Mouse (Mus musculus): ENCODE results near the gene Rps15. TPM values are rescaled to one million over a fixed set of nuclear protein-coding genes. Genes with fewer than 3 reads are reported as not detected.

Gene Rps15
- polyA plus RNA-seq, 2 experiments = 805 to 2,097 TPM

DNA sequence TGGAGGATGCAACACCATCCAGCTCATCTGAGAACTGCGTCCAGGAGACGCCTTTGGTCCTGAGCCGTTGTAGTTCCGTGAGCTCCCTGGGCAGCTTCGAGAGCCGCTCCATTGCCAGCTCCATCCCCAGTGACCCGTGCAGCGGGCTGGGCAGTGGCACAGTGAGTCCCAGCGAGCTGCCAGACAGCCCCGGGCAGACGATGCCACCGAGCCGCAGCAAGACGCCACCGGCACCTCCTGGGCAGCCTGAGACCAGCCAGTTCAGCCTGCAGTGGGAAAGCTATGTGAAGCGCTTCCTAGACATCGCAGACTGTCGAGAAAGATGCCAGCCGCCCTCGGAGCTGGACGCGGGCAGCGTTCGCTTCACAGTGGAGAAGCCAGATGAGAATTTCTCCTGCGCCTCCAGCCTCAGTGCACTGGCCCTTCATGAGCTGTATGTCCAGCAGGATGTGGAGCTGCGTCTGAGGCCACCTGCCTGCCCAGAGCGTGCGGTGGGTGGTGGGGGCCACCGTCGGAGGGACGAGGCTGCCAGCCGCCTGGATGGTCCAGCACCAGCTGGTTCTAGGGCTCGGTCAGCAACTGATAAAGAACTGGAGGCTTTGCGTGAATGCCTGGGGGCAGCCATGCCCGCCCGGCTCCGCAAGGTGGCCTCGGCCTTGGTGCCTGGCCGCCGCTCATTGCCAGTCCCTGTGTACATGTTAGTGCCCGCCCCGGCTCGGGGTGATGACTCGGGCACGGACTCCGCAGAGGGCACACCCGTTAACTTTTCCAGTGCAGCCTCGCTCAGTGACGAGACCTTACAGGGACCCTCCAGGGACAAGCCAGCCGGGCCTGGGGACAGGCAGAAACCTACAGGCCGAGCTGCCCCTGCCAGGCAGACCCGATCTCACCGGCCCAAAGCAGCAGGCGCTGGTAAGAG lies 20.6 kb downstream of the Rps15 start:
- no peak for TF ChIP-seq CTCF (IDR thresholded peaks at IDR 0.05; ENCODE audit: low read depth)
- no peak for TF ChIP-seq EP300 (IDR thresholded peaks at IDR 0.05; ENCODE audit: low read depth)
- ATAC-seq (ENCODE audit: insufficient read depth) = no peak
- 54% methylated on average over 54 of the region's 54 CpGs for WGBS (ENCODE audit: insufficient replicate concordance)
- peaks cover 9 to 15% of the 10 kb centered on the region in 2 experiments for H3K4me1 ChIP-seq (replicated peaks; ENCODE audit: control insufficient read depth in 2 of 2, insufficient read depth in 2 of 2, low read length in 1 of 2)
- H3K4me2 ChIP-seq (ENCODE audit: low read depth) = no peak overlapping the region
- H3K9me3 ChIP-seq (ENCODE audit: control insufficient read depth, low read length) = no peaks in the 10 kb centered on the region
- H3K27ac ChIP-seq = no peak overlapping the region
- no peaks in the 10 kb centered on the region for H3K36me3 ChIP-seq (replicated peaks; ENCODE audit: control insufficient read depth, insufficient read depth, low read depth)
- H3K9ac ChIP-seq (replicated peaks) = no peak overlapping the region
- peaks cover 63% of the 10 kb centered on the region for H3K27me3 ChIP-seq (ENCODE audit: control insufficient read depth, insufficient read depth, low read length)
- no peak for DNase-seq (ENCODE audit: low read depth in 3 of 3, low spot score in 3 of 3)
- no peak overlapping the region for H3K4me3 ChIP-seq (ENCODE audit: insufficient read depth in 1 of 2, low read depth in 2 of 2, low read length in 2 of 2)

GRCm38 (mm10) chr10:80313627-80314201 lies 21.5 kb downstream of the Rps15 start:
- 17% methylated on average over 20 of the region's 20 CpGs for WGBS (ENCODE audit: insufficient replicate concordance)
- TF ChIP-seq EP300 (IDR thresholded peaks at IDR 0.05; ENCODE audit: low read depth) = no peak
- no peak for TF ChIP-seq CTCF (IDR thresholded peaks at IDR 0.05; ENCODE audit: low read depth)
- ATAC-seq (ENCODE audit: insufficient read depth) = no peak
- DNase-seq (ENCODE audit: low read depth in 3 of 3, low spot score in 3 of 3) = no peak
- Histone ChIP-seq H3K4me1 (replicated peaks; ENCODE audit: control insufficient read depth in 2 of 2, insufficient read depth in 2 of 2, low read length in 1 of 2) (peaks cover 9 to 15% of the 10 kb centered on the region in 2 experiments), H3K36me3 (replicated peaks; ENCODE audit: control insufficient read depth, insufficient read depth, low read depth) (peaks cover 6% of the 10 kb centered on the region; the same call in 1 of the 2 replicates), H3K27ac (no peak overlapping the region), H3K27me3 (ENCODE audit: control insufficient read depth, insufficient read depth, low read length) (peaks cover 62% of the 10 kb centered on the region), H3K4me3 (ENCODE audit: insufficient read depth in 1 of 2, low read depth in 2 of 2, low read length in 2 of 2) (no peak overlapping the region), H3K9ac (replicated peaks) (no peak overlapping the region), H3K4me2 (ENCODE audit: low read depth) (no peak overlapping the region), H3K9me3 (ENCODE audit: control insufficient read depth, low read length) (no peaks in the 10 kb centered on the region)

GRCm38 (mm10) chr10:80314494-80315001 lies 22.3 kb downstream of the Rps15 start:
- Histone ChIP-seq H3K9ac (replicated peaks) (no peak overlapping the region), H3K4me2 (ENCODE audit: low read depth) (no peak overlapping the region), H3K9me3 (ENCODE audit: control insufficient read depth, low read length) (no peaks in the 10 kb centered on the region), H3K27ac (no peak overlapping the region), H3K27me3 (ENCODE audit: control insufficient read depth, insufficient read depth, low read length) (peaks cover 58% of the 10 kb centered on the region), H3K36me3 (replicated peaks; ENCODE audit: control insufficient read depth, insufficient read depth, low read depth) (peaks cover 7% of the 10 kb centered on the region; the same call in 1 of the 2 replicates), H3K4me1 (replicated peaks; ENCODE audit: control insufficient read depth in 2 of 2, insufficient read depth in 2 of 2, low read length in 1 of 2) (peaks cover 12 to 21% of the 10 kb centered on the region in 2 experiments), H3K4me3 (ENCODE audit: insufficient read depth in 1 of 2, low read depth in 2 of 2, low read length in 2 of 2) (no peak overlapping the region)
- ATAC-seq (ENCODE audit: insufficient read depth) = no peak
- DNase-seq (ENCODE audit: low read depth in 3 of 3, low spot score in 3 of 3) = no peak
- 50% methylated on average over 16 of the region's 16 CpGs for WGBS (ENCODE audit: insufficient replicate concordance)
- TF ChIP-seq EP300 (IDR thresholded peaks at IDR 0.05; ENCODE audit: low read depth) = no peak
- no peak for TF ChIP-seq CTCF (IDR thresholded peaks at IDR 0.05; ENCODE audit: low read depth)

- Histone ChIP-seq H3K9ac (replicated peaks) (no peak overlapping the region), H3K27me3 (ENCODE audit: control insufficient read depth, insufficient read depth, low read length) (peaks cover 57% of the 10 kb centered on the region), H3K4me1 (replicated peaks; ENCODE audit: control insufficient read depth in 2 of 2, insufficient read depth in 2 of 2, low read length in 1 of 2) (peaks cover 12 to 21% of the 10 kb centered on the region in 2 experiments), H3K9me3 (ENCODE audit: control insufficient read depth, low read length) (no peaks in the 10 kb centered on the region), H3K4me2 (ENCODE audit: low read depth) (no peak overlapping the region), H3K27ac (no peak overlapping the region), H3K36me3 (replicated peaks; ENCODE audit: control insufficient read depth, insufficient read depth, low read depth) (peaks cover 7% of the 10 kb centered on the region; the same call in 1 of the 2 replicates), H3K4me3 (ENCODE audit: insufficient read depth in 1 of 2, low read depth in 2 of 2, low read length in 2 of 2) (no peak overlapping the region)
- 43% methylated on average over 27 of the region's 27 CpGs for WGBS (ENCODE audit: insufficient replicate concordance)
- no peak for ATAC-seq (ENCODE audit: insufficient read depth)
- TF ChIP-seq CTCF (IDR thresholded peaks at IDR 0.05; ENCODE audit: low read depth) = no peak
- no peak for TF ChIP-seq EP300 (IDR thresholded peaks at IDR 0.05; ENCODE audit: low read depth)
- DNase-seq (ENCODE audit: low read depth in 3 of 3, low spot score in 3 of 3) = no peak
These were observed 23.1 kb downstream of the Rps15 start for GRCm38 (mm10) chr10:80315315-80315714.

- Histone ChIP-seq H3K4me3 (ENCODE audit: insufficient read depth in 1 of 2, low read depth in 2 of 2, low read length in 2 of 2) (no peak overlapping the region), H3K9me3 (ENCODE audit: control insufficient read depth, low read length) (no peaks in the 10 kb centered on the region), H3K36me3 (replicated peaks; ENCODE audit: control insufficient read depth, insufficient read depth, low read depth) (peaks cover 7% of the 10 kb centered on the region; the same call in 1 of the 2 replicates), H3K27me3 (ENCODE audit: control insufficient read depth, insufficient read depth, low read length) (peaks cover 48% of the 10 kb centered on the region), H3K9ac (replicated peaks) (0 out of 2 replicates have a peak overlapping the region, but pooled peaks have one; percentile 9), H3K4me1 (replicated peaks; ENCODE audit: control insufficient read depth in 2 of 2, insufficient read depth in 2 of 2, low read length in 1 of 2) (peaks cover 16 to 24% of the 10 kb centered on the region in 2 experiments), H3K27ac (peak overlapping the region; percentile 26; the same call in 1 of the 2 replicates), H3K4me2 (ENCODE audit: low read depth) (peak overlapping the region; percentile 25)
- ATAC-seq (ENCODE audit: insufficient read depth) = no peak
- DNase-seq (ENCODE audit: low read depth in 3 of 3, low spot score in 3 of 3) = no peak
- no peak for TF ChIP-seq CTCF (IDR thresholded peaks at IDR 0.05; ENCODE audit: low read depth)
- no peak for TF ChIP-seq EP300 (IDR thresholded peaks at IDR 0.05; ENCODE audit: low read depth)
- WGBS (ENCODE audit: insufficient replicate concordance) = 16% methylated on average over 11 of the region's 11 CpGs
These were observed 24.1 kb downstream of the Rps15 start for GRCm38 (mm10) chr10:80316359-80316781.

Measured in liver, embryonic 14.5 days (tissue).